Mouse (Mus musculus) CH12.LX (cell line): ENCODE measurements around the gene Hipk3. TPM values are rescaled to one million over a fixed set of nuclear protein-coding genes. Genes with fewer than 3 reads are reported as not detected.
A peak's percentile ranks its signal among the peaks of the same experiment; 100 is the strongest.

Experiments
- DNase-seq: peaks from one replicate; pipeline ENCODE4 v3.0.0-alpha.2; 2013; ENCODE audit errors: extremely low read depth
- H3K27ac ChIP-seq: 2 replicates; pipeline ENCODE4 v1.5.1; 2012; ENCODE audit warnings: low read depth, mild to moderate bottlenecking, control low read depth, moderate library complexity; ENCODE audit not compliant: insufficient read depth
- H3K27me3 ChIP-seq: replicated peaks from 2 replicates; pipeline ENCODE3; 2012; ENCODE audit warnings: inconsistent platforms
- H3K36me3 ChIP-seq, 2 experiments: replicated peaks in 1 of 2; 2 replicates each; pipeline versions ENCODE3 to v1.6.1; 2012; ENCODE audit warnings: inconsistent platforms in 1 of 2, low read length in 1 of 2, mild to moderate bottlenecking in 1 of 2, mixed read lengths in 1 of 2, moderate library complexity in 1 of 2; ENCODE audit not compliant: control insufficient read depth in 1 of 2, insufficient read depth in 1 of 2
- H3K4me1 ChIP-seq, 2 experiments: 2 replicates each; pipeline ENCODE4 v1.6.1; 2012; ENCODE audit warnings: inconsistent platforms in 1 of 2, moderate library complexity in 1 of 2; ENCODE audit not compliant: insufficient read depth in 2 of 2, control insufficient read depth in 1 of 2
- H3K4me2 ChIP-seq: 2 replicates; pipeline ENCODE4 v1.6.1; 2012; ENCODE audit warnings: low read depth, mild to moderate bottlenecking, control low read depth; ENCODE audit not compliant: poor library complexity, insufficient read depth, severe bottlenecking
- H3K4me3 ChIP-seq, 3 experiments: fragments of 150-350 bp in 1 of 3; sonication (generic) in 1 of 3; replicated peaks in 1 of 3; 2 replicates each; pipeline versions ENCODE3 to v1.5.1; 2011 to 2012; ENCODE audit warnings: low read depth in 2 of 3, low read length in 2 of 3, mild to moderate bottlenecking in 2 of 3, moderate library complexity in 2 of 3, control low read depth in 1 of 3, improper control_type of control experiment in 1 of 3, inconsistent platforms in 1 of 3, mixed read lengths in 1 of 3; ENCODE audit not compliant: poor library complexity in 1 of 3
- H3K79me2 ChIP-seq: replicated peaks from 2 replicates; pipeline ENCODE4 v1.6.1; 2012; ENCODE audit warnings: mild to moderate bottlenecking, moderate library complexity; ENCODE audit not compliant: control insufficient read depth, poor library complexity, insufficient read depth, severe bottlenecking; ENCODE audit errors: extremely low read depth
- H3K9ac ChIP-seq: 2 replicates; pipeline ENCODE4 v1.6.1; 2012; ENCODE audit warnings: low read depth, mild to moderate bottlenecking, control low read depth, moderate library complexity; ENCODE audit not compliant: insufficient read depth
- H3K9me3 ChIP-seq: replicated peaks from 2 replicates; pipeline ENCODE3; 2012; ENCODE audit warnings: low read length, inconsistent platforms, mixed read lengths
- BHLHE40 ChIP-seq: IDR thresholded peaks from 2 replicates; pipeline ENCODE4 v1.6.1; 2011; ENCODE audit warnings: mild to moderate bottlenecking, low read depth, low read length, improper control_type of control experiment
- CHD1 ChIP-seq: IDR thresholded peaks from 2 replicates; pipeline ENCODE4 v1.6.1; 2012; ENCODE audit warnings: low read depth, low read length, improper control_type of control experiment, inconsistent platforms
- CTCF ChIP-seq, 2 experiments: IDR thresholded peaks in 1 of 2; conservative IDR thresholded peaks in 1 of 2; 2 replicates each; pipeline ENCODE4 v1.5.1; 2011 to 2012; ENCODE audit warnings: low read depth in 2 of 2, low read length in 2 of 2, improper control_type of control experiment in 1 of 2, inconsistent platforms in 1 of 2, mild to moderate bottlenecking in 1 of 2, moderate library complexity in 1 of 2
- EP300 ChIP-seq: IDR thresholded peaks from 2 replicates; pipeline ENCODE4 v1.6.1; 2011; ENCODE audit warnings: low read length, improper control_type of control experiment
- IRF4 ChIP-seq: IDR thresholded peaks from 2 replicates; pipeline ENCODE4 v1.6.1; 2014; ENCODE audit warnings: low read depth, mild to moderate bottlenecking, inconsistent platforms, low read length, improper control_type of control experiment
- JUN ChIP-seq: IDR thresholded peaks from 2 replicates; pipeline ENCODE4 v1.6.1; 2011; ENCODE audit warnings: low read depth, mild to moderate bottlenecking, low read length, improper control_type of control experiment, moderate library complexity; ENCODE audit not compliant: insufficient read depth
- KAT2A ChIP-seq: IDR thresholded peaks from 2 replicates; pipeline ENCODE4 v1.6.1; 2012; ENCODE audit warnings: low read length, improper control_type of control experiment, inconsistent platforms; ENCODE audit not compliant: insufficient replicate concordance
- MAFK ChIP-seq: IDR thresholded peaks from 2 replicates; pipeline ENCODE4 v1.6.1; 2011; ENCODE audit warnings: low read length, improper control_type of control experiment; ENCODE audit not compliant: insufficient replicate concordance
- PAX5 ChIP-seq: IDR thresholded peaks from 2 replicates; pipeline ENCODE4 v1.6.1; 2012; ENCODE audit warnings: low read length, inconsistent platforms, mixed read lengths
- POLR2AphosphoS2 ChIP-seq: IDR thresholded peaks from 2 replicates; pipeline ENCODE4 v1.6.1; 2011; ENCODE audit warnings: low read depth, low read length, improper control_type of control experiment
- SIN3A ChIP-seq: IDR thresholded peaks from 2 replicates; pipeline ENCODE4 v1.6.1; 2012; ENCODE audit warnings: low read length, improper control_type of control experiment, inconsistent platforms
- TCF12 ChIP-seq: IDR thresholded peaks from 2 replicates; pipeline ENCODE4 v1.6.1; 2014; ENCODE audit warnings: low read depth, mild to moderate bottlenecking, inconsistent platforms, low read length, improper control_type of control experiment
- ZC3H11A ChIP-seq: IDR thresholded peaks from 2 replicates; pipeline ENCODE4 v1.6.1; 2012; ENCODE audit warnings: low read depth, mild to moderate bottlenecking, inconsistent platforms, low read length, improper control_type of control experiment
- ZMIZ1 ChIP-seq: IDR thresholded peaks from 2 replicates; pipeline ENCODE4 v1.6.1; 2012; ENCODE audit warnings: low read depth, mild to moderate bottlenecking, inconsistent platforms, low read length, improper control_type of control experiment
- dilution Hi-C: fragments of 300-500 bp; cut with MboI; formaldehyde crosslinking; loops from 2 replicates; pipeline ENCODE4 v1.14.3; 2020; ENCODE audit warnings: low sequenced_read_pairs; ENCODE audit not compliant: extremely low pct_unique_long_range_greater_than_20kb, extremely low pct_ligation_motif_present
- in situ Hi-C: fragments of 300-500 bp; cut with MboI; formaldehyde crosslinking; loops from 3 replicates; pipeline ENCODE4 v1.14.3; 2019; ENCODE audit warnings: low sequenced_read_pairs, low pct_ligation_motif_present, low pct_unique_long_range_greater_than_20kb, mixed read lengths
- polyA plus RNA-seq: library from polyadenylated mRNA; unstranded; fragments of >175 nt; gene quantifications from 2 replicates; pipeline ENCODE4 v1.2.1, GENCODE M21; 2012; ENCODE audit warnings: low read depth; ENCODE audit not compliant: insufficient read length
- total RNA-seq, 2 experiments: library from RNA; depleted of rRNA; stranded (reverse); fragments of 300-350 nt in 1 of 2; fragments of >200 nt in 1 of 2; gene quantifications; 2 replicates each; pipeline ENCODE4 v1.2.3; 2012 to 2014

The Hipk3 gene
- total and polyA plus RNA-seq, 3 experiments, result 14.8 to 19.5 (median 16.9) TPM

GRCm38 (mm10) chr2:104395961-104396360 is 98.3 kb downstream of the Hipk3 start:
- H3K9me3 ChIP-seq, result no peaks in the 10 kb centered on the region
- H3K36me3 ChIP-seq, result no peaks in the 10 kb centered on the region
- peaks cover 8 to 17% of the 10 kb centered on the region in 2 experiments for H3K4me1 ChIP-seq
- DNase-seq, result no peak
- in situ Hi-C loops (loop anchor here (10.0 kb wide), 1 partner anchor 271 kb away; the partner anchor contains the start of gene A930018P22Rik), dilution Hi-C loops (no loop called here)
- H3K27ac ChIP-seq, result no peak overlapping the region
- H3K9ac ChIP-seq, result no peak overlapping the region
- no peak overlapping the region for H3K4me2 ChIP-seq
- H3K4me3 ChIP-seq, result no peak overlapping the region
- TF ChIP-seq TCF12 (no peak), CHD1 (no peak), IRF4 (no peak), EP300 (no peak), PAX5 (no peak), ZC3H11A (no peak), MAFK (no peak), ZMIZ1 (no peak), POLR2AphosphoS2 (no peak), SIN3A (no peak), CTCF (conservative IDR thresholded peaks at IDR 0.05 in 1 of 2, IDR thresholded peaks at IDR 0.05 in 1 of 2; ENCODE audit: low read depth in 2 of 2, low read length in 2 of 2) (no peak), KAT2A (no peak)
- H3K27me3 ChIP-seq, result no peaks in the 10 kb centered on the region
- no peaks in the 10 kb centered on the region for H3K79me2 ChIP-seq

GRCm38 (mm10) chr2:104394769-104395168 is 99.5 kb downstream of the Hipk3 start:
- Histone ChIP-seq H3K4me1 (peaks cover 8 to 17% of the 10 kb centered on the region in 2 experiments), H3K9me3 (no peaks in the 10 kb centered on the region), H3K79me2 (no peaks in the 10 kb centered on the region), H3K27ac (no peak overlapping the region), H3K36me3 (no peaks in the 10 kb centered on the region), H3K4me2 (no peak overlapping the region; the same call in 1 of the 2 replicates), H3K9ac (no peak overlapping the region), H3K27me3 (no peaks in the 10 kb centered on the region), H3K4me3 (no peak overlapping the region)
- TF ChIP-seq IRF4 (peak; percentile 77), BHLHE40 (peak; percentile 44), EP300 (peak; percentile 33; the same call in 1 of the 2 replicates), JUN (no peak)
- in situ Hi-C loops (loop anchor here (10.0 kb wide), 1 partner anchor 270 kb away; the partner anchor contains the start of gene A930018P22Rik), dilution Hi-C loops (no loop called here)
- DNase-seq, result peak; percentile 15
